22 mouse cellular contexts compared by ENCODE assay signal in genomic region chr7:92890211-92890610, GRCm38 (mm10). TPM values are rescaled to one million over a fixed set of nuclear protein-coding genes. Genes with fewer than 3 reads are reported as not detected.
A peak's percentile ranks its signal among the peaks of the same experiment; 100 is the strongest.
DNase-seq lines count a peak whose midpoint lies in the region; ATAC-seq and TF ChIP-seq lines count a peak whose summit lies in the region.
"Had no signal": no experiment of that assay in that cellular context is flagged by ENCODE, and none has a peak within 500 bp of the region (broad histone marks: within the 10 kb centered on the region; RNA-seq: fewer than 3 reads in every experiment).

No protein-coding gene starts in this region.

- H3K4me2 ChIP-seq in hindbrain, embryonic 13.5 days: no peak overlapping the region
- no peak overlapping the region for H3K4me2 ChIP-seq in hindbrain, embryonic 14.5 days (replicated peaks)
- H3K4me2 ChIP-seq: forebrain, embryonic 13.5 days; hindbrain, embryonic 15.5 days had no signal

- peak; percentile 51 for DNase-seq in embryo, embryonic 10 days (ENCODE audit: low spot score)
- no peak for DNase-seq in embryo, embryonic 9.5 days (ENCODE audit: extremely low spot score)
- DNase-seq in hindbrain, embryonic 14.5 days (ENCODE audit: low spot score): no peak
- peak; percentile 23 for DNase-seq in embryonic facial prominence, embryonic 10.5 days (ENCODE audit: low spot score)
- no peak for DNase-seq in adrenal gland, adult 8-10 months
- no peak for DNase-seq in lung, adult 2 months
- DNase-seq: adrenal gland, postnatal 14 days; cerebellum, adult 11-12 months; cerebellum, adult 8-10 months; cerebellum, postnatal 10 days; gastrocnemius, adult 2 months; gastrocnemius, postnatal 14 days; heart, postnatal 36 days; kidney, adult 2 months had no signal

- no peaks in the 10 kb centered on the region for H3K9me3 ChIP-seq in hindbrain, embryonic 13.5 days
- H3K9me3 ChIP-seq in hindbrain, embryonic 14.5 days (ENCODE audit: control insufficient read depth, low read length): 0 out of 2 replicates have a peak, but pooled peaks cover 4% of the 10 kb centered on the region
- H3K9me3 ChIP-seq in embryonic facial prominence, embryonic 10.5 days: no peaks in the 10 kb centered on the region
- H3K9me3 ChIP-seq: forebrain, embryonic 13.5 days; hindbrain, embryonic 10.5 days; hindbrain, embryonic 15.5 days had no signal

- 0 out of 2 replicates have a peak overlapping the region, but pooled peaks have one; percentile 9 for H3K27ac ChIP-seq in hindbrain, embryonic 13.5 days
- no peak overlapping the region for H3K27ac ChIP-seq in hindbrain, embryonic 14.5 days
- H3K27ac ChIP-seq in brown adipose tissue, adult 24 weeks (replicated peaks; ENCODE audit: low read depth, low read length): 0 out of 2 replicates have a peak overlapping the region, but pooled peaks have one; percentile 21
- H3K27ac ChIP-seq in embryonic facial prominence, embryonic 10.5 days (replicated peaks): no peak overlapping the region
- H3K27ac ChIP-seq: forebrain, embryonic 10.5 days; forebrain, embryonic 13.5 days; gastrocnemius, adult 2 months; hindbrain, embryonic 10.5 days; hindbrain, embryonic 15.5 days had no signal

- 50% methylated on average over 1 of the region's 1 CpGs for WGBS in hindbrain, embryonic 13.5 days
- WGBS in hindbrain, embryonic 14.5 days: 67% methylated on average over 1 of the region's 1 CpGs
- WGBS in embryonic facial prominence, embryonic 10.5 days: 26% methylated on average over 1 of the region's 1 CpGs
- WGBS in lung, adult 2 months: 32% methylated on average over 1 of the region's 1 CpGs

- no peak overlapping the region for H3K4me3 ChIP-seq in hindbrain, embryonic 13.5 days
- no peak overlapping the region for H3K4me3 ChIP-seq in hindbrain, embryonic 14.5 days (replicated peaks; ENCODE audit: low read length)
- H3K4me3 ChIP-seq in brown adipose tissue, adult 24 weeks (ENCODE audit: insufficient read depth, low read depth, low read length): no peak overlapping the region
- no peak overlapping the region for H3K4me3 ChIP-seq in embryonic facial prominence, embryonic 10.5 days
- H3K4me3 ChIP-seq in lung, adult 2 months (replicated peaks; ENCODE audit: extremely low read depth, low read depth, low read length): no peak overlapping the region
- H3K4me3 ChIP-seq: forebrain, embryonic 10.5 days; forebrain, embryonic 13.5 days; gastrocnemius, adult 2 months; hindbrain, embryonic 10.5 days; hindbrain, embryonic 15.5 days had no signal

- no peaks in the 10 kb centered on the region for H3K27me3 ChIP-seq in hindbrain, embryonic 13.5 days
- H3K27me3 ChIP-seq in hindbrain, embryonic 14.5 days (ENCODE audit: control insufficient read depth, insufficient read depth, low read length): no peaks in the 10 kb centered on the region
- H3K27me3 ChIP-seq in embryonic facial prominence, embryonic 10.5 days (replicated peaks; ENCODE audit: low read depth, poor library complexity, severe bottlenecking): no peaks in the 10 kb centered on the region
- H3K27me3 ChIP-seq: forebrain, embryonic 13.5 days; hindbrain, embryonic 15.5 days had no signal

- no peaks in the 10 kb centered on the region for H3K4me1 ChIP-seq in hindbrain, embryonic 13.5 days (replicated peaks)
- H3K4me1 ChIP-seq in hindbrain, embryonic 14.5 days (replicated peaks; ENCODE audit: control insufficient read depth, insufficient read depth, low read length): no peaks in the 10 kb centered on the region
- H3K4me1 ChIP-seq in brown adipose tissue, adult 24 weeks (ENCODE audit: control insufficient read depth, insufficient read depth, insufficient read length, low read length): peaks cover 15% of the 10 kb centered on the region
- H3K4me1 ChIP-seq in embryonic facial prominence, embryonic 10.5 days: peaks cover 18% of the 10 kb centered on the region
- peaks cover 10% of the 10 kb centered on the region for H3K4me1 ChIP-seq in lung, adult 2 months (ENCODE audit: control insufficient read depth, insufficient read depth, low read length)
- H3K4me1 ChIP-seq: forebrain, embryonic 13.5 days; hindbrain, embryonic 15.5 days had no signal

- no peak overlapping the region for H3K9ac ChIP-seq in hindbrain, embryonic 13.5 days
- no peak overlapping the region for H3K9ac ChIP-seq in hindbrain, embryonic 14.5 days
- H3K9ac ChIP-seq: forebrain, embryonic 13.5 days; hindbrain, embryonic 15.5 days had no signal

- TF ChIP-seq POLR2A in lung, adult 2 months (IDR thresholded peaks at IDR 0.05; ENCODE audit: borderline replicate concordance, extremely low read depth, low read depth, low read length): no peak

- no peaks in the 10 kb centered on the region; the same call in 1 of the 2 replicates for H3K36me3 ChIP-seq in hindbrain, embryonic 13.5 days
- no peaks in the 10 kb centered on the region for H3K36me3 ChIP-seq in hindbrain, embryonic 14.5 days (replicated peaks; ENCODE audit: control insufficient read depth, insufficient read depth)
- H3K36me3 ChIP-seq in embryonic facial prominence, embryonic 10.5 days (replicated peaks): peaks cover 6% of the 10 kb centered on the region
- H3K36me3 ChIP-seq: hindbrain, embryonic 10.5 days; hindbrain, embryonic 15.5 days had no signal

- no peak for ATAC-seq in hindbrain, embryonic 13.5 days (ENCODE audit: low FRiP score)
- no peak for ATAC-seq in hindbrain, embryonic 14.5 days (ENCODE audit: low FRiP score)
- ATAC-seq: forebrain, embryonic 13.5 days; forebrain, embryonic 16.5 days; intestine, postnatal 0 days had no signal

- no peak for TF ChIP-seq CTCF in lung, adult 2 months (IDR thresholded peaks at IDR 0.05; ENCODE audit: insufficient read depth, low read length)

RNA-seq across cellular contexts. Expression of gene Prcp, which starts 15.9 kb away (rescaled TPM):
- polyA plus RNA-seq in hindbrain, embryonic 13.5 days (2015; fragmentation: Nextera tagmentation; extraction: Ambion mirVana): 20.2 and 23.1 TPM in 2 replicates
- 20.3 and 21.1 TPM in 2 replicates for polyA plus RNA-seq in hindbrain, embryonic 14.5 days (2014; fragmentation: Nextera tagmentation; extraction: Ambion mirVana)
- 11.4 and 11.9 TPM in 2 replicates for polyA plus RNA-seq in brown adipose tissue, adult 24 weeks (2012; ENCODE audit: insufficient read depth, insufficient read length, missing spikeins)
- polyA plus RNA-seq in embryonic facial prominence, embryonic 10.5 days (2016; fragmentation: Nextera tagmentation; extraction: Ambion mirVana): 19.5 and 20.3 TPM in 2 replicates
- 10 to 100 TPM; 11.0 to 20.7 (median 14.5) TPM for total RNA-seq in adrenal gland, adult 8-10 months (2022)
- polyA plus RNA-seq in lung, adult 2 months (2012; rRNA removed): 25.4 and 32.5 TPM in 2 replicates

RNA-seq across cellular contexts. Expression of gene Ddias, which starts 16.2 kb away (rescaled TPM):
- 5.7 and 6.3 TPM in 2 replicates for polyA plus RNA-seq in hindbrain, embryonic 13.5 days (2015; fragmentation: Nextera tagmentation; extraction: Ambion mirVana)
- polyA plus RNA-seq in hindbrain, embryonic 14.5 days (2014; fragmentation: Nextera tagmentation; extraction: Ambion mirVana): 4.8 and 5.0 TPM in 2 replicates
- not detected in 2 replicates for polyA plus RNA-seq in brown adipose tissue, adult 24 weeks (2012; ENCODE audit: insufficient read depth, insufficient read length, missing spikeins)
- polyA plus RNA-seq in embryonic facial prominence, embryonic 10.5 days (2016; fragmentation: Nextera tagmentation; extraction: Ambion mirVana): 23.5 and 24.7 TPM in 2 replicates
- 1 to 10 TPM; 1.1 to 2.6 (median 1.5) TPM for total RNA-seq in adrenal gland, adult 8-10 months (2022)
- 0.03 and 0.07 TPM in 2 replicates for polyA plus RNA-seq in lung, adult 2 months (2012; rRNA removed)

Comparison
In these comparisons a context has a peak if more than half of its experiments do, and no peak if none do; other contexts are left out.
1. DNase-seq: peak in embryo, embryonic 10 days (single experiment) and embryonic facial prominence, embryonic 10.5 days (single experiment); none in embryo, embryonic 9.5 days (single experiment), hindbrain, embryonic 14.5 days (single experiment), adrenal gland, adult 8-10 months (single experiment) and lung, adult 2 months (single experiment).
2. H3K27ac ChIP-seq: peak in hindbrain, embryonic 13.5 days (single experiment) and brown adipose tissue, adult 24 weeks (single experiment); none in hindbrain, embryonic 14.5 days (single experiment) and embryonic facial prominence, embryonic 10.5 days (single experiment).